Mouse (Mus musculus) forebrain, embryonic 14.5 days (tissue): ENCODE data around the gene Mcm3ap. TPM values are rescaled to one million over a fixed set of nuclear protein-coding genes. Genes with fewer than 3 reads are reported as not detected.

Experiments
- ATAC-seq: fragments of 200-750 bp; cut with Nextera tagmentation; 2 replicates; pipeline ENCODE4 v1.8.0; 2017; ENCODE audit warnings: mild to moderate bottlenecking, moderate library complexity
- DNase-seq: peaks from one replicate; pipeline ENCODE4 v3.0.0-alpha.2; 2015; ENCODE audit warnings: low spot score
- H3K27ac ChIP-seq: fragments of 300-500 bp; sonication (generic); 2 replicates; pipeline ENCODE4 v1.5.1; 2014; ENCODE audit warnings: low read depth, mild to moderate bottlenecking, control low read depth, low read length, moderate library complexity
- H3K27me3 ChIP-seq: fragments of 300-500 bp; sonication (generic); replicated peaks from 2 replicates; pipeline ENCODE4 v1.6.1; 2014; ENCODE audit warnings: low read length, control low read depth, mixed read lengths; ENCODE audit not compliant: control insufficient read depth, insufficient read depth
- H3K36me3 ChIP-seq: fragments of 300-500 bp; sonication (generic); 2 replicates; pipeline ENCODE4 v1.6.1; 2014; ENCODE audit warnings: low read length, control low read depth; ENCODE audit not compliant: control insufficient read depth, insufficient read depth
- H3K4me1 ChIP-seq: fragments of 300-500 bp; sonication (generic); 2 replicates; pipeline ENCODE4 v1.6.1; 2014; ENCODE audit warnings: antibody characterized with exemption, low read length, control low read depth; ENCODE audit not compliant: control insufficient read depth, insufficient read depth
- H3K4me2 ChIP-seq: fragments of 300-500 bp; sonication (generic); 2 replicates; pipeline ENCODE4 v1.6.1; 2014; ENCODE audit warnings: mild to moderate bottlenecking, control low read depth, low read length
- H3K4me3 ChIP-seq: fragments of 300-500 bp; sonication (generic); 2 replicates; pipeline ENCODE4 v1.5.1; 2014; ENCODE audit warnings: low read depth, low read length, control low read depth
- H3K9ac ChIP-seq: fragments of 300-500 bp; sonication (generic); 2 replicates; pipeline ENCODE4 v1.6.1; 2014; ENCODE audit warnings: mild to moderate bottlenecking, low read length, control low read depth, moderate library complexity
- H3K9me3 ChIP-seq: fragments of 300-500 bp; sonication (generic); replicated peaks from 2 replicates; pipeline ENCODE4 v1.6.1; 2016; ENCODE audit warnings: low read length, control low read depth, mixed read lengths; ENCODE audit not compliant: control insufficient read depth
- WGBS: fragments of 180-500 bp; shearing (Covaris S2); extraction: QIAGEN DNeasy Blood & Tissue Kit; methylation state at CpG from one replicate; pipeline ENCODE4 v1.1.7; 2014; 5-methylcytosine and 5-hydroxymethylcytosine counted together
- polyA plus RNA-seq: library from polyadenylated mRNA; unstranded; fragments of >200 nt; fragmentation: Nextera tagmentation; extraction: Ambion mirVana; gene quantifications from 2 replicates; pipeline ENCODE4 v1.2.1, GENCODE M21; 2014

Mcm3ap gene
- polyA plus RNA-seq, 1 experiment from 2014 or later = 65.3 TPM

DNA sequence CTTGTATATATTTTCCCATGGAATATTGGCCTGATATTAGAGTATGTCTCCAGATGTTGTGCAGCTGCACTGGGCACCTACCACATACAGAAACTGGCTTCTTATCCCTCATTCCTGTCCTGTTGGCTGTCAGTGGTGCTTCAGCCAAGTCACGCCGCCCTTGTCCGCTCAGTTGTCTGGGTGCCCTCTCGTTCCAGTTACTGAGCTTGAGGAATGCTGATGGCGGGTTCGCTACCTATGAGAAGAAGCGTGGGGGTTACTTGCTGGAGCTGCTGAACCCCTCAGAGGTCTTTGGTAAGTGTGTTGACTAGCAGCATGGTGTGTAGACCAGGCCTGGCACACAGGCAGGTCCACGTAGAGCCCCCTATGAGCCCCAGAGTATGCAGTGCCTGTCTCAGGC, 77.8 kb downstream of the Mcm3ap start:
- WGBS = 93% methylated on average over 8 of the region's 8 CpGs
- ATAC-seq (no peak), DNase-seq (no peak)

GRCm38 (mm10) chr10:76548218-76548617, 79.5 kb downstream of the Mcm3ap start:
- H3K4me2 ChIP-seq = no peak overlapping the region
- no peak overlapping the region for H3K4me3 ChIP-seq
- no peak for ATAC-seq
- no peak for DNase-seq
- no peaks in the 10 kb centered on the region for H3K4me1 ChIP-seq
- H3K9me3 ChIP-seq = no peaks in the 10 kb centered on the region
- no peak overlapping the region for H3K27ac ChIP-seq
- no peaks in the 10 kb centered on the region for H3K27me3 ChIP-seq
- H3K9ac ChIP-seq = no peak overlapping the region
- WGBS = 95% methylated on average over 8 of the region's 8 CpGs
- H3K36me3 ChIP-seq = peaks cover 99% of the 10 kb centered on the region

More for the DNA sequence above, 77.8 kb downstream of the Mcm3ap start:
- Histone ChIP-seq H3K9ac (no peak overlapping the region), H3K27me3 (no peaks in the 10 kb centered on the region), H3K27ac (no peak overlapping the region), H3K36me3 (peaks cover 99% of the 10 kb centered on the region), H3K9me3 (no peaks in the 10 kb centered on the region), H3K4me3 (no peak overlapping the region), H3K4me1 (no peaks in the 10 kb centered on the region), H3K4me2 (no peak overlapping the region)

- H3K27me3 ChIP-seq = no peaks in the 10 kb centered on the region
- peaks cover 97% of the 10 kb centered on the region for H3K36me3 ChIP-seq
- 92% methylated on average over 5 of the region's 5 CpGs for WGBS
- H3K9me3 ChIP-seq = no peaks in the 10 kb centered on the region
- H3K4me1 ChIP-seq = no peaks in the 10 kb centered on the region
- ATAC-seq (no peak), DNase-seq (no peak)
- no peak overlapping the region for H3K4me3 ChIP-seq
- H3K9ac ChIP-seq = no peak overlapping the region
- no peak overlapping the region for H3K4me2 ChIP-seq
- no peak overlapping the region for H3K27ac ChIP-seq
Measured at GRCm38 (mm10) chr10:76550458-76550857, 81.7 kb downstream of the Mcm3ap start.

- DNase-seq = no peak
- Histone ChIP-seq H3K27ac (no peak overlapping the region), H3K4me1 (no peaks in the 10 kb centered on the region), H3K9me3 (no peaks in the 10 kb centered on the region), H3K9ac (no peak overlapping the region), H3K4me2 (no peak overlapping the region), H3K27me3 (no peaks in the 10 kb centered on the region), H3K4me3 (no peak overlapping the region), H3K36me3 (peaks cover 92% of the 10 kb centered on the region)
- ATAC-seq = no peak
- WGBS = 71% methylated on average over 3 of the region's 3 CpGs
Measured at GRCm38 (mm10) chr10:76551556-76551955, 82.8 kb downstream of the Mcm3ap start.

DNA sequence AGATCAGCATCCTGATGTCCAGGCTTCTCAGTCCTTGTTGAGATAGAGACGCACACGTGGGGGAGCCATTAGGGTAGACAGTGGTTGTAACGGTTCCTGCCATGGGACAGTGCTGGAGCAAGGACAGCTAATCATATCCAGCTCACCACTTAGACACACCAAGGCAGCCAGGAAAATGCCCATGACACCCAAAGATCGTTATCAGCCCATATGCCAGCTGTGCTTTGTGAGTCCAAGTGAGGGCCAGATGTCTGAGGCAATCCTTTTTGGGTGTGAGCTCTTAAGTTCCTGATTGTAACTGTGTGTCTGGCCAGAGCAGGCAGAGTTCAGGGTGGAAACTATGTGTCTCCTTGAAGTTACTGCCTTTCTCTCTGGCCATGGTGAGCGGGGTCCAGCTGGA, 85.3 kb downstream of the Mcm3ap start:
- 91% methylated on average over 5 of the region's 5 CpGs for WGBS
- Histone ChIP-seq H3K4me2 (no peak overlapping the region), H3K36me3 (peaks cover 69% of the 10 kb centered on the region), H3K27ac (no peak overlapping the region), H3K9me3 (no peaks in the 10 kb centered on the region), H3K4me1 (no peaks in the 10 kb centered on the region), H3K27me3 (no peaks in the 10 kb centered on the region), H3K9ac (no peak overlapping the region), H3K4me3 (no peak overlapping the region)
- DNase-seq = no peak
- ATAC-seq = no peak

DNA sequence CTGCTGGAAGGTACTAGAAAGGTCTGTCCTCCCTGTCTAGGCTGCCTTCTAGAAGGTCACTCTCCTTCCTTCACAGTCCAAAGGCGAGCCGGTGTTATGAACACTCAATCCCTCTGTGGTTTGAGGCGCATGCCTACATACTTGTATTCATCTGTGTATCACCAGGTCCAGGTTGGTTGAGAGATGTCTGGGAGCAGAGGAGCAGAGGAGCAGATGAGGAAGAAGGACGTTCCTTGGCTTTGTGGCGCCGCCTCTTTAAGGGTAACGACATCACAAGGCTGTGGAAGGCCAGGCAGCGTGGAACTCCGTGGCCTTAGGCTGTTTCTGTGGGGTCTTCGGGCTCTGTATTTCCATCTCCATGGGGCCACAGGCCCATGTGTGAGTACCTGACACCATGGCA, 93.2 kb downstream of the Mcm3ap start, which contains the start of gene Spatc1l:
Gene Spatc1l (plus strand): TSS at position 301 of the 400 bp plus-strand sequence.
- H3K27ac ChIP-seq = no peak within 1 kb of the TSS
- no peak within 1 kb of the TSS for H3K9ac ChIP-seq
- ATAC-seq (no peak), DNase-seq (no peak)
- WGBS = 89% methylated on average over 10 of the region's 10 CpGs
- no peak within 1 kb of the TSS for H3K4me2 ChIP-seq
- no peaks in the 10 kb centered on the region for H3K4me1 ChIP-seq
- no peaks in the 10 kb centered on the region for H3K36me3 ChIP-seq
- H3K27me3 ChIP-seq = no peaks in the 10 kb centered on the region
- no peaks in the 10 kb centered on the region for H3K9me3 ChIP-seq
- H3K4me3 ChIP-seq = no peak within 1 kb of the TSS

Other genes with a start within 250 kb of the Mcm3ap start
- 279 and 307 TPM in 2 replicates for gene Prmt2, start 231.1 kb upstream of the Mcm3ap start, polyA plus RNA-seq
- gene S100b, start 215.1 kb upstream of the Mcm3ap start, polyA plus RNA-seq = 0.42 and 0.77 TPM in 2 replicates
- gene Dip2a, start 123.6 kb upstream of the Mcm3ap start, polyA plus RNA-seq = 5.6 and 6.9 TPM in 2 replicates
- gene AC141477.1, start 28.5 kb upstream of the Mcm3ap start, polyA plus RNA-seq = not detected in 2 replicates
- 9.6 and 10.5 TPM in 2 replicates for gene Pcnt, start 26.1 kb upstream of the Mcm3ap start, polyA plus RNA-seq
- not detected in 2 replicates for gene 2610028H24Rik, start 19.8 kb upstream of the Mcm3ap start, polyA plus RNA-seq
- gene Ybey, start 187 bp downstream of the Mcm3ap start, polyA plus RNA-seq = 4.6 and 5.2 TPM in 2 replicates
- gene Lss, start 62.7 kb downstream of the Mcm3ap start, polyA plus RNA-seq = 36.1 and 38.9 TPM in 2 replicates
- 0.21 TPM in 1 of 2 replicates, not detected in the other for gene Spatc1l, start 93.3 kb downstream of the Mcm3ap start, polyA plus RNA-seq
- gene Ftcd, start 106.7 kb downstream of the Mcm3ap start, polyA plus RNA-seq = not detected in 2 replicates
- 4.7 and 7.1 TPM in 2 replicates for gene Col6a2, start 154.7 kb downstream of the Mcm3ap start, polyA plus RNA-seq